Mouse (Mus musculus) heart, adult 2 months (tissue): ENCODE data around the gene Eya2.

Experiments used
- CTCF ChIP-seq: fragments of 200-600 bp; IDR thresholded peaks from 2 replicates; pipeline ENCODE4 v1.8.1; 2022; ENCODE audit warnings: antibody characterized with exemption, mild to moderate bottlenecking, moderate library complexity
- EP300 ChIP-seq: fragments of 200-500 bp; IDR thresholded peaks from 2 replicates; pipeline ENCODE4 v1.6.1; 2011; ENCODE audit warnings: low read depth, low read length, control low read depth; ENCODE audit not compliant: insufficient read depth
- POLR2A ChIP-seq: fragments of 200-500 bp; IDR thresholded peaks from 2 replicates; pipeline ENCODE4 v1.6.1; 2011; ENCODE audit warnings: mild to moderate bottlenecking, low read depth, low read length, control low read depth; ENCODE audit not compliant: insufficient read depth

DNA sequence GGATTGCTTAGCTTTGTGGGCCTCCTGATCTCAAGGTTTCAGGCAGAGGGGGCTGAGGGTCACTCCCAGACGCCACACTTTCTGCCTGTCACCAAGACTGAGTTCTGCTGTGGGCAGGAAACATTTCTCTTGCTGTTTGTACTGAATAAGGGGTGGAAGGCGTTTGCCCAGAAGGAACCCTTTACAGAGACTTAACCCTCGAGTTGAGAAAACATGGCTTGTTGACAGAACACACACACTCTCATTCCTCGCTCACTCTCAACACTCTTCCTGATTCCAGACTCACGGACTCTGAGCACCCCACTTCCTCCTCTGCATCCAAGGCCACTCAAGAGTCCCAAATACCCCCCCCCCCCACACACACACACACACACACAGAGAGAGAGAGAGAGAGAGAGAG, 3.3 kb downstream of the Eya2 start:
- TF ChIP-seq CTCF, result no peak
- TF ChIP-seq POLR2A, result no peak
- TF ChIP-seq EP300, result no peak
